Mouse (Mus musculus): ENCODE data around the gene Mylk. TPM values are rescaled to one million over a fixed set of nuclear protein-coding genes. Genes with fewer than 3 reads are reported as not detected.

Gene Mylk
- polyA plus RNA-seq, 1 experiment: not detected

GRCm38 (mm10) chr16:35013501-35013900 lies 268.5 kb downstream of the Mylk start:
- no peak for TF ChIP-seq CTCF (IDR thresholded peaks at IDR 0.05; ENCODE audit: insufficient read depth, low read depth, low read length)
- no peak for TF ChIP-seq POLR2A (IDR thresholded peaks at IDR 0.05; ENCODE audit: insufficient read depth, low read depth, low read length)
- no peaks in the 10 kb centered on the region for H3K4me1 ChIP-seq (ENCODE audit: control insufficient read depth, insufficient read depth, low read length)
- 92% methylated on average over 2 of the region's 2 CpGs for WGBS
- H3K4me3 ChIP-seq (ENCODE audit: insufficient read depth, low read depth, low read length): no peak overlapping the region
- H3K27ac ChIP-seq (ENCODE audit: insufficient read depth, low read depth, low read length): no peak overlapping the region

- TF ChIP-seq POLR2A (IDR thresholded peaks at IDR 0.05; ENCODE audit: insufficient read depth, low read depth, low read length) (no peak), CTCF (IDR thresholded peaks at IDR 0.05; ENCODE audit: insufficient read depth, low read depth, low read length) (no peak)
- 75% methylated on average over 3 of the region's 3 CpGs for WGBS
- Histone ChIP-seq H3K4me3 (ENCODE audit: insufficient read depth, low read depth, low read length) (no peak overlapping the region), H3K27ac (ENCODE audit: insufficient read depth, low read depth, low read length) (no peak overlapping the region), H3K4me1 (ENCODE audit: control insufficient read depth, insufficient read depth, low read length) (no peaks in the 10 kb centered on the region)
Observed at GRCm38 (mm10) chr16:35016491-35016890, 271.5 kb downstream of the Mylk start.

GRCm38 (mm10) chr16:35018470-35018974 lies 273.5 kb downstream of the Mylk start:
- Histone ChIP-seq H3K4me3 (ENCODE audit: insufficient read depth, low read depth, low read length) (no peak overlapping the region), H3K27ac (ENCODE audit: insufficient read depth, low read depth, low read length) (no peak overlapping the region), H3K4me1 (ENCODE audit: control insufficient read depth, insufficient read depth, low read length) (no peaks in the 10 kb centered on the region)
- TF ChIP-seq POLR2A (IDR thresholded peaks at IDR 0.05; ENCODE audit: insufficient read depth, low read depth, low read length): no peak
- no peak for TF ChIP-seq CTCF (IDR thresholded peaks at IDR 0.05; ENCODE audit: insufficient read depth, low read depth, low read length)
- WGBS: 91% methylated on average over 1 of the region's 1 CpGs

GRCm38 (mm10) chr16:35021903-35022241 lies 276.9 kb downstream of the Mylk start:
- 55% methylated on average over 5 of the region's 5 CpGs for WGBS
- no peaks in the 10 kb centered on the region for H3K4me1 ChIP-seq (ENCODE audit: control insufficient read depth, insufficient read depth, low read length)
- no peak overlapping the region for H3K27ac ChIP-seq (ENCODE audit: insufficient read depth, low read depth, low read length)
- no peak for TF ChIP-seq POLR2A (IDR thresholded peaks at IDR 0.05; ENCODE audit: insufficient read depth, low read depth, low read length)
- no peak for TF ChIP-seq CTCF (IDR thresholded peaks at IDR 0.05; ENCODE audit: insufficient read depth, low read depth, low read length)
- H3K4me3 ChIP-seq (ENCODE audit: insufficient read depth, low read depth, low read length): peak overlapping the region; percentile 91

GRCm38 (mm10) chr16:35022242-35023137 lies 277.5 kb downstream of the Mylk start, which contains the start of gene Hacd2:
TSS of gene Hacd2 (plus strand) at chr16:35022428.
- H3K27ac ChIP-seq (ENCODE audit: insufficient read depth, low read depth, low read length): peak within 1 kb of the TSS; percentile 81
- peak within 1 kb of the TSS; percentile 91 for H3K4me3 ChIP-seq (ENCODE audit: insufficient read depth, low read depth, low read length)
- no peaks in the 10 kb centered on the region for H3K4me1 ChIP-seq (ENCODE audit: control insufficient read depth, insufficient read depth, low read length)
- WGBS: under 1% methylated on average over 91 of the region's 97 CpGs
- peak; percentile 85 for TF ChIP-seq POLR2A (IDR thresholded peaks at IDR 0.05; ENCODE audit: insufficient read depth, low read depth, low read length)
- no peak for TF ChIP-seq CTCF (IDR thresholded peaks at IDR 0.05; ENCODE audit: insufficient read depth, low read depth, low read length)

- H3K4me3 ChIP-seq (ENCODE audit: insufficient read depth, low read depth, low read length): peak overlapping the region; percentile 91
- H3K27ac ChIP-seq (ENCODE audit: insufficient read depth, low read depth, low read length): no peak overlapping the region
Observed at GRCm38 (mm10) chr16:35023138-35023735, 278.2 kb downstream of the Mylk start.

GRCm38 (mm10) chr16:35024300-35024699 lies 279.3 kb downstream of the Mylk start:
- TF ChIP-seq CTCF (IDR thresholded peaks at IDR 0.05; ENCODE audit: insufficient read depth, low read depth, low read length): no peak
- TF ChIP-seq POLR2A (IDR thresholded peaks at IDR 0.05; ENCODE audit: insufficient read depth, low read depth, low read length): no peak
- no peaks in the 10 kb centered on the region for H3K4me1 ChIP-seq (ENCODE audit: control insufficient read depth, insufficient read depth, low read length)
- no peak overlapping the region for H3K27ac ChIP-seq (ENCODE audit: insufficient read depth, low read depth, low read length)
- H3K4me3 ChIP-seq (ENCODE audit: insufficient read depth, low read depth, low read length): no peak overlapping the region
- WGBS: 96% methylated on average over 5 of the region's 5 CpGs

More at GRCm38 (mm10) chr16:35023138-35023735, 278.2 kb downstream of the Mylk start:
- WGBS: 16% methylated on average over 8 of the region's 8 CpGs
- TF ChIP-seq POLR2A (IDR thresholded peaks at IDR 0.05; ENCODE audit: insufficient read depth, low read depth, low read length) (no peak), CTCF (IDR thresholded peaks at IDR 0.05; ENCODE audit: insufficient read depth, low read depth, low read length) (no peak)
- no peaks in the 10 kb centered on the region for H3K4me1 ChIP-seq (ENCODE audit: control insufficient read depth, insufficient read depth, low read length)

- WGBS: 95% methylated on average over 4 of the region's 4 CpGs
- no peak overlapping the region for H3K27ac ChIP-seq (ENCODE audit: insufficient read depth, low read depth, low read length)
- TF ChIP-seq CTCF (IDR thresholded peaks at IDR 0.05; ENCODE audit: insufficient read depth, low read depth, low read length) (no peak), POLR2A (IDR thresholded peaks at IDR 0.05; ENCODE audit: insufficient read depth, low read depth, low read length) (no peak)
- no peak overlapping the region for H3K4me3 ChIP-seq (ENCODE audit: insufficient read depth, low read depth, low read length)
- no peaks in the 10 kb centered on the region for H3K4me1 ChIP-seq (ENCODE audit: control insufficient read depth, insufficient read depth, low read length)
Observed at GRCm38 (mm10) chr16:35025347-35025746, 280.3 kb downstream of the Mylk start.

GRCm38 (mm10) chr16:35033241-35033640 lies 288.2 kb downstream of the Mylk start:
- no peak overlapping the region for H3K4me3 ChIP-seq (ENCODE audit: insufficient read depth, low read depth, low read length)
- H3K27ac ChIP-seq (ENCODE audit: insufficient read depth, low read depth, low read length): no peak overlapping the region
- 59% methylated on average over 3 of the region's 3 CpGs for WGBS
- H3K4me1 ChIP-seq (ENCODE audit: control insufficient read depth, insufficient read depth, low read length): peaks cover 5% of the 10 kb centered on the region; the same call in 1 of the 2 replicates
- no peak for TF ChIP-seq CTCF (IDR thresholded peaks at IDR 0.05; ENCODE audit: insufficient read depth, low read depth, low read length)
- no peak for TF ChIP-seq POLR2A (IDR thresholded peaks at IDR 0.05; ENCODE audit: insufficient read depth, low read depth, low read length)
